Mouse (Mus musculus): ENCODE results near the gene Slc25a34.

Gene Slc25a34

GRCm38 (mm10) chr4:141617863-141618564 is 5.6 kb downstream of the Slc25a34 start:
- no peak for DNase-seq (ENCODE audit: low spot score)

GRCm38 (mm10) chr4:141617299-141617698 is 6.3 kb downstream of the Slc25a34 start:
- DNase-seq (ENCODE audit: low spot score) = no peak

GRCm38 (mm10) chr4:141616811-141617210 is 6.8 kb downstream of the Slc25a34 start:
- DNase-seq (ENCODE audit: low spot score) = no peak

- DNase-seq (ENCODE audit: low spot score) = no peak
Measured at GRCm38 (mm10) chr4:141614946-141615345, 8.7 kb downstream of the Slc25a34 start.

GRCm38 (mm10) chr4:141609538-141609937 is 14.1 kb downstream of the Slc25a34 start:
- DNase-seq (ENCODE audit: low spot score) = no peak

GRCm38 (mm10) chr4:141605861-141606260 is 17.8 kb downstream of the Slc25a34 start, which contains the start of gene Fblim1:
Gene Fblim1, minus strand, starts transcription at chr4:141606096.
- no peak for DNase-seq (ENCODE audit: low spot score)

- DNase-seq (ENCODE audit: low spot score) = no peak
Measured at GRCm38 (mm10) chr4:141605421-141605820, 18.2 kb downstream of the Slc25a34 start.

- no peak for DNase-seq (ENCODE audit: low spot score)
Measured at GRCm38 (mm10) chr4:141604493-141604892, 19.1 kb downstream of the Slc25a34 start.

GRCm38 (mm10) chr4:141603921-141604320 is 19.7 kb downstream of the Slc25a34 start:
- DNase-seq (ENCODE audit: low spot score) = no peak

- no peak for DNase-seq (ENCODE audit: low spot score)
Measured at GRCm38 (mm10) chr4:141602523-141603223, 20.9 kb downstream of the Slc25a34 start.

GRCm38 (mm10) chr4:141601148-141601862 is 22.3 kb downstream of the Slc25a34 start:
- DNase-seq (ENCODE audit: low spot score) = no peak

GRCm38 (mm10) chr4:141600364-141600763 is 23.3 kb downstream of the Slc25a34 start:
- no peak for DNase-seq (ENCODE audit: low spot score)

- no peak for DNase-seq (ENCODE audit: low spot score)
Measured at GRCm38 (mm10) chr4:141599251-141600141, 24.1 kb downstream of the Slc25a34 start.

GRCm38 (mm10) chr4:141598894-141599250 is 24.7 kb downstream of the Slc25a34 start:
- DNase-seq (ENCODE audit: low spot score) = no peak

- no peak for DNase-seq (ENCODE audit: low spot score)
Measured at GRCm38 (mm10) chr4:141598199-141598893, 25.3 kb downstream of the Slc25a34 start.

GRCm38 (mm10) chr4:141596700-141597328 is 26.8 kb downstream of the Slc25a34 start:
- no peak for DNase-seq (ENCODE audit: low spot score)

- no peak for DNase-seq (ENCODE audit: low spot score)
Measured at GRCm38 (mm10) chr4:141595605-141596268, 27.9 kb downstream of the Slc25a34 start.

GRCm38 (mm10) chr4:141595138-141595537 is 28.5 kb downstream of the Slc25a34 start:
- no peak for DNase-seq (ENCODE audit: low spot score)

GRCm38 (mm10) chr4:141591547-141591946 is 32.1 kb downstream of the Slc25a34 start:
- DNase-seq (ENCODE audit: low spot score) = no peak

GRCm38 (mm10) chr4:141583919-141584318 is 39.7 kb downstream of the Slc25a34 start:
- DNase-seq (ENCODE audit: low spot score) = no peak
